17 mouse cellular contexts compared by ENCODE assay signal in genomic region chr16:7549568-7549967, GRCm38 (mm10).
A peak's percentile ranks its signal among the peaks of the same experiment; 100 is the strongest.
DNase-seq lines count a peak whose midpoint lies in the region; ATAC-seq and TF ChIP-seq lines count a peak whose summit lies in the region.
"Had no signal": no experiment of that assay in that cellular context is flagged by ENCODE, and none has a peak within 500 bp of the region (broad histone marks: within the 10 kb centered on the region; RNA-seq: fewer than 3 reads in every experiment).

No protein-coding gene starts in this region.

- H3K9ac ChIP-seq in lung, embryonic 14.5 days, result no peak overlapping the region
- H3K9ac ChIP-seq: intestine, embryonic 15.5 days; limb, embryonic 15.5 days; liver, embryonic 15.5 days; midbrain, embryonic 15.5 days had no signal

- WGBS in lung, embryonic 14.5 days, result 26% methylated on average over 1 of the region's 1 CpGs

- H3K4me3 ChIP-seq in lung, embryonic 14.5 days (ENCODE audit: low read depth, low read length), result no peak overlapping the region
- H3K4me3 ChIP-seq: intestine, embryonic 15.5 days; limb, embryonic 15.5 days; liver, embryonic 15.5 days; midbrain, embryonic 15.5 days; myocyte had no signal

- no peaks in the 10 kb centered on the region for H3K27me3 ChIP-seq in lung, embryonic 14.5 days (ENCODE audit: insufficient read depth, low read length)
- H3K27me3 ChIP-seq: intestine, embryonic 15.5 days; limb, embryonic 15.5 days; liver, embryonic 15.5 days; midbrain, embryonic 15.5 days had no signal

- no peak for TF ChIP-seq CTCF in lung, embryonic 14.5 days (IDR thresholded peaks at IDR 0.05; ENCODE audit: low read depth)

- H3K9me3 ChIP-seq in lung, embryonic 14.5 days (ENCODE audit: low read depth, low read length), result no peaks in the 10 kb centered on the region
- H3K9me3 ChIP-seq: intestine, embryonic 15.5 days; limb, embryonic 15.5 days; liver, embryonic 15.5 days; midbrain, embryonic 15.5 days had no signal

- no peak overlapping the region for H3K4me2 ChIP-seq in lung, embryonic 14.5 days
- H3K4me2 ChIP-seq: heart, embryonic 11.5 days; intestine, embryonic 15.5 days; limb, embryonic 15.5 days; liver, embryonic 15.5 days; midbrain, embryonic 15.5 days had no signal

- no peak overlapping the region for H3K27ac ChIP-seq in lung, embryonic 14.5 days (ENCODE audit: low read depth)
- H3K27ac ChIP-seq: intestine, embryonic 15.5 days; limb, embryonic 15.5 days; liver, embryonic 15.5 days; midbrain, embryonic 15.5 days had no signal

- peak; percentile 77 for ATAC-seq in lung, embryonic 14.5 days (ENCODE audit: insufficient read depth)
- ATAC-seq: intestine, embryonic 15.5 days; midbrain, embryonic 15.5 days had no signal

- intact Hi-C loops in gastrocnemius, postnatal 14 days (cut with DNase I; ENCODE audit: low total_unique reads), result no loop called here

- no peaks in the 10 kb centered on the region for H3K4me1 ChIP-seq in lung, embryonic 14.5 days (ENCODE audit: insufficient read depth)
- H3K4me1 ChIP-seq: intestine, embryonic 15.5 days; liver, embryonic 15.5 days; midbrain, embryonic 15.5 days had no signal

- DNase-seq in adrenal gland, postnatal 25 days, result peak; percentile 2
- no peak for DNase-seq in adrenal gland, postnatal 4 days (ENCODE audit: low spot score in 2 of 2)
- peak; percentile 15 for DNase-seq in gastrocnemius, postnatal 14 days
- no peak for DNase-seq in gastrocnemius, postnatal 25 days
- peak; percentile 77 for DNase-seq in lung, embryonic 14.5 days
- DNase-seq in lung, postnatal 14 days, result no peak
- peak; percentile 19 for DNase-seq in right cerebral cortex, postnatal 4 days
- no peak for DNase-seq in right cerebral cortex, postnatal 25 days
- DNase-seq: cerebellum, postnatal 36 days; heart, postnatal 10 days had no signal

- H3K36me3 ChIP-seq in lung, embryonic 14.5 days (ENCODE audit: insufficient read depth), result no peaks in the 10 kb centered on the region
- H3K36me3 ChIP-seq: G1E; intestine, embryonic 15.5 days; limb, embryonic 15.5 days; liver, embryonic 15.5 days; midbrain, embryonic 15.5 days had no signal

Comparison
In these comparisons a context has a peak if more than half of its experiments do, and no peak if none do; other contexts are left out.
1. DNase-seq: peak in adrenal gland, postnatal 25 days (single experiment), gastrocnemius, postnatal 14 days (single experiment), lung, embryonic 14.5 days (single experiment) and right cerebral cortex, postnatal 4 days (single experiment); none in adrenal gland, postnatal 4 days (0 of 2), gastrocnemius, postnatal 25 days (single experiment), lung, postnatal 14 days (single experiment) and right cerebral cortex, postnatal 25 days (single experiment).